Mouse (Mus musculus): Measurements from ENCODE around the gene Prl8a1.

GRCm38 (mm10) chr13:27582071-27582470 lies at the start of gene Prl8a1:
- TF ChIP-seq CTCF (IDR thresholded peaks at IDR 0.05; ENCODE audit: low read depth) (no peak), EP300 (optimal IDR thresholded peaks at IDR 0.05) (no peak)

Data from stomach, postnatal 0 days (tissue).